Mouse (Mus musculus) neural tube, embryonic 15.5 days (tissue): Measurements from ENCODE around the gene Slc25a39. TPM values are rescaled to one million over a fixed set of nuclear protein-coding genes. Genes with fewer than 3 reads are reported as not detected.

Source experiments
- ATAC-seq: fragments of 200-750 bp; cut with Nextera tagmentation; 2 replicates; pipeline ENCODE4 v1.8.0; 2017; ENCODE audit warnings: mild to moderate bottlenecking, moderate TSS enrichment, moderate library complexity; ENCODE audit not compliant: low FRiP score
- H3K27ac ChIP-seq: fragments of 300-500 bp; sonication (generic); replicated peaks from 2 replicates; pipeline ENCODE4 v1.5.1; 2015; ENCODE audit warnings: mild to moderate bottlenecking, inconsistent platforms
- H3K27me3 ChIP-seq: fragments of 300-500 bp; sonication (generic); replicated peaks from 2 replicates; pipeline ENCODE4 v1.6.1; 2015; ENCODE audit warnings: inconsistent platforms
- H3K36me3 ChIP-seq: fragments of 300-500 bp; sonication (generic); 2 replicates; pipeline ENCODE4 v1.6.1; 2015; ENCODE audit warnings: inconsistent platforms
- H3K4me1 ChIP-seq: fragments of 300-500 bp; sonication (generic); 2 replicates; pipeline ENCODE4 v1.6.1; 2015; ENCODE audit warnings: inconsistent platforms
- H3K4me2 ChIP-seq: fragments of 300-500 bp; sonication (generic); 2 replicates; pipeline ENCODE4 v1.6.1; 2015; ENCODE audit warnings: inconsistent platforms, mild to moderate bottlenecking, moderate library complexity
- H3K4me3 ChIP-seq: fragments of 300-500 bp; sonication (generic); replicated peaks from 2 replicates; pipeline ENCODE4 v1.5.1; 2015; ENCODE audit warnings: mild to moderate bottlenecking, inconsistent platforms
- H3K9ac ChIP-seq: fragments of 300-500 bp; sonication (generic); replicated peaks from 2 replicates; pipeline ENCODE4 v1.6.1; 2015; ENCODE audit warnings: mild to moderate bottlenecking, inconsistent platforms
- H3K9me3 ChIP-seq: fragments of 300-500 bp; sonication (generic); replicated peaks from 2 replicates; pipeline ENCODE4 v1.6.1; 2016; ENCODE audit warnings: inconsistent platforms
- WGBS: fragments of 180-500 bp; shearing (Covaris S2); methylation state at CpG from one replicate; pipeline ENCODE4 v1.1.7; 2015; ENCODE audit warnings: mixed read lengths; 5-methylcytosine and 5-hydroxymethylcytosine counted together
- polyA plus RNA-seq: library from polyadenylated mRNA; unstranded; fragments of >200 nt; fragmentation: Nextera tagmentation; extraction: Ambion mirVana; gene quantifications from 2 replicates; pipeline ENCODE4 v1.2.1, GENCODE M21; 2015

The Slc25a39 gene
- polyA plus RNA-seq, 1 experiment from 2014 or later: 161 TPM

GRCm38 (mm10) chr11:102399610-102400072 is 8.1 kb downstream of the Slc25a39 start:
- Histone ChIP-seq H3K4me2 (peak overlapping the region; percentile 23; the same call in 1 of the 2 replicates), H3K36me3 (peaks cover 57% of the 10 kb centered on the region), H3K27me3 (0 out of 2 replicates have a peak, but pooled peaks cover 4% of the 10 kb centered on the region), H3K9ac (0 out of 2 replicates have a peak overlapping the region, but pooled peaks have one; percentile 10), H3K4me3 (0 out of 2 replicates have a peak overlapping the region, but pooled peaks have one; percentile 4), H3K27ac (no peak overlapping the region), H3K9me3 (no peaks in the 10 kb centered on the region), H3K4me1 (peaks cover 57% of the 10 kb centered on the region)
- WGBS: 7% methylated on average over 34 of the region's 34 CpGs
- ATAC-seq: no peak

GRCm38 (mm10) chr11:102399107-102399506 is 8.6 kb downstream of the Slc25a39 start:
- Histone ChIP-seq H3K27ac (no peak overlapping the region), H3K4me3 (no peak overlapping the region), H3K9ac (no peak overlapping the region), H3K36me3 (peaks cover 51% of the 10 kb centered on the region), H3K27me3 (0 out of 2 replicates have a peak, but pooled peaks cover 4% of the 10 kb centered on the region), H3K4me1 (peaks cover 59% of the 10 kb centered on the region), H3K4me2 (no peak overlapping the region), H3K9me3 (no peaks in the 10 kb centered on the region)
- 25% methylated on average over 15 of the region's 15 CpGs for WGBS
- no peak for ATAC-seq

- Histone ChIP-seq H3K27me3 (0 out of 2 replicates have a peak, but pooled peaks cover 4% of the 10 kb centered on the region), H3K4me1 (peaks cover 63% of the 10 kb centered on the region), H3K4me3 (no peak overlapping the region), H3K9me3 (no peaks in the 10 kb centered on the region), H3K9ac (no peak overlapping the region), H3K36me3 (peaks cover 42% of the 10 kb centered on the region), H3K4me2 (no peak overlapping the region), H3K27ac (0 out of 2 replicates have a peak overlapping the region, but pooled peaks have one; percentile 6)
- WGBS: 72% methylated on average over 20 of the region's 20 CpGs
- no peak for ATAC-seq
Observed at GRCm38 (mm10) chr11:102398007-102398825, 9.5 kb downstream of the Slc25a39 start.

GRCm38 (mm10) chr11:102396671-102397141 is 11.0 kb downstream of the Slc25a39 start:
- Histone ChIP-seq H3K4me1 (peaks cover 71% of the 10 kb centered on the region), H3K9me3 (no peaks in the 10 kb centered on the region), H3K27me3 (0 out of 2 replicates have a peak, but pooled peaks cover 4% of the 10 kb centered on the region), H3K9ac (peak overlapping the region; percentile 93), H3K4me2 (peak overlapping the region; percentile 92), H3K27ac (peak overlapping the region; percentile 98), H3K36me3 (peaks cover 27% of the 10 kb centered on the region), H3K4me3 (peak overlapping the region; percentile 81)
- 56% methylated on average over 7 of the region's 7 CpGs for WGBS
- ATAC-seq: no peak

GRCm38 (mm10) chr11:102396263-102396662 is 11.5 kb downstream of the Slc25a39 start:
- Histone ChIP-seq H3K36me3 (peaks cover 23% of the 10 kb centered on the region), H3K4me1 (peaks cover 71% of the 10 kb centered on the region)
- WGBS: 42% methylated on average over 6 of the region's 6 CpGs

GRCm38 (mm10) chr11:102395250-102395649 is 12.5 kb downstream of the Slc25a39 start:
- no peaks in the 10 kb centered on the region for H3K9me3 ChIP-seq
- H3K4me2 ChIP-seq: peak overlapping the region; percentile 92
- peak overlapping the region; percentile 98 for H3K27ac ChIP-seq
- H3K36me3 ChIP-seq: peaks cover 13% of the 10 kb centered on the region; the same call in 1 of the 2 replicates
- no peak for ATAC-seq
- WGBS: 4% methylated on average over 5 of the region's 5 CpGs
- peaks cover 71% of the 10 kb centered on the region for H3K4me1 ChIP-seq
- 0 out of 2 replicates have a peak, but pooled peaks cover 4% of the 10 kb centered on the region for H3K27me3 ChIP-seq
- peak overlapping the region; percentile 93 for H3K9ac ChIP-seq
- H3K4me3 ChIP-seq: peak overlapping the region; percentile 81

More at GRCm38 (mm10) chr11:102396263-102396662, 11.5 kb downstream of the Slc25a39 start:
- H3K4me2 ChIP-seq: peak overlapping the region; percentile 92
- ATAC-seq: no peak
- peak overlapping the region; percentile 93 for H3K9ac ChIP-seq
- peak overlapping the region; percentile 98 for H3K27ac ChIP-seq
- no peaks in the 10 kb centered on the region for H3K9me3 ChIP-seq
- peak overlapping the region; percentile 81 for H3K4me3 ChIP-seq
- 0 out of 2 replicates have a peak, but pooled peaks cover 4% of the 10 kb centered on the region for H3K27me3 ChIP-seq

GRCm38 (mm10) chr11:102394421-102395124 is 13.2 kb downstream of the Slc25a39 start:
- 47% methylated on average over 9 of the region's 9 CpGs for WGBS
- Histone ChIP-seq H3K36me3 (peaks cover 8% of the 10 kb centered on the region; the same call in 1 of the 2 replicates), H3K4me3 (peak overlapping the region; percentile 81), H3K4me2 (peak overlapping the region; percentile 92), H3K4me1 (peaks cover 66% of the 10 kb centered on the region), H3K27ac (peak overlapping the region; percentile 98), H3K27me3 (0 out of 2 replicates have a peak, but pooled peaks cover 2% of the 10 kb centered on the region), H3K9ac (peak overlapping the region; percentile 93), H3K9me3 (no peaks in the 10 kb centered on the region)
- no peak for ATAC-seq

GRCm38 (mm10) chr11:102393719-102394420 is 13.9 kb downstream of the Slc25a39 start:
- 5% methylated on average over 16 of the region's 17 CpGs for WGBS
- peak; percentile 82 for ATAC-seq
- peaks cover 60% of the 10 kb centered on the region for H3K4me1 ChIP-seq

GRCm38 (mm10) chr11:102393238-102393634 is 14.5 kb downstream of the Slc25a39 start, which contains the start of gene Rundc3a:
Gene Rundc3a (plus strand): TSS chr11:102393403.
- peak within 1 kb of the TSS; percentile 93 for H3K9ac ChIP-seq
- peak; percentile 90 for ATAC-seq
- peak within 1 kb of the TSS; percentile 92 for H3K4me2 ChIP-seq
- H3K9me3 ChIP-seq: no peaks in the 10 kb centered on the region
- 0 out of 2 replicates have a peak, but pooled peaks cover 2% of the 10 kb centered on the region for H3K36me3 ChIP-seq
- WGBS: under 1% methylated on average over 32 of the region's 34 CpGs
- H3K27me3 ChIP-seq: no peaks in the 10 kb centered on the region
- H3K4me1 ChIP-seq: peaks cover 54% of the 10 kb centered on the region
- H3K4me3 ChIP-seq: peak within 1 kb of the TSS; percentile 81
- H3K27ac ChIP-seq: peak within 1 kb of the TSS; percentile 98

More at GRCm38 (mm10) chr11:102393719-102394420, 13.9 kb downstream of the Slc25a39 start:
- Histone ChIP-seq H3K36me3 (peaks cover 6% of the 10 kb centered on the region; the same call in 1 of the 2 replicates), H3K9me3 (no peaks in the 10 kb centered on the region), H3K27ac (peak overlapping the region; percentile 98), H3K27me3 (no peaks in the 10 kb centered on the region), H3K9ac (peak overlapping the region; percentile 93), H3K4me3 (peak overlapping the region; percentile 81), H3K4me2 (peak overlapping the region; percentile 92)

- Histone ChIP-seq H3K27ac (peak overlapping the region; percentile 98), H3K4me2 (peak overlapping the region; percentile 92), H3K4me3 (peak overlapping the region; percentile 81), H3K9ac (peak overlapping the region; percentile 93), H3K27me3 (no peaks in the 10 kb centered on the region), H3K4me1 (peaks cover 48% of the 10 kb centered on the region), H3K9me3 (no peaks in the 10 kb centered on the region), H3K36me3 (no peaks in the 10 kb centered on the region)
- peak; percentile 46 for ATAC-seq
- 18% methylated on average over 15 of the region's 15 CpGs for WGBS
Observed at GRCm38 (mm10) chr11:102392441-102393237, 15.1 kb downstream of the Slc25a39 start.
